Mouse (Mus musculus) heart, embryonic 14.5 days (tissue): ENCODE data around the gene Mpnd. TPM values are rescaled to one million over a fixed set of nuclear protein-coding genes. Genes with fewer than 3 reads are reported as not detected.

ENCODE experiments used
- ATAC-seq: fragments of 200-750 bp; cut with Nextera tagmentation; 2 replicates; pipeline ENCODE4 v1.8.0; 2017; ENCODE audit warnings: low read depth, moderate TSS enrichment; ENCODE audit not compliant: insufficient number of reproducible peaks, insufficient read depth, low FRiP score
- H3K27ac ChIP-seq, 2 experiments: fragments of 200-500 bp in 1 of 2; fragments of 300-500 bp in 1 of 2; sonication (generic) in 1 of 2; replicated peaks in 1 of 2; 2 replicates each; pipeline ENCODE4 v1.5.1; 2012 to 2014; ENCODE audit warnings: low read depth in 2 of 2, low read length in 2 of 2, control low read depth in 1 of 2, mild to moderate bottlenecking in 1 of 2, mixed read lengths in 1 of 2; ENCODE audit not compliant: control insufficient read depth in 1 of 2, insufficient read depth in 1 of 2
- H3K27me3 ChIP-seq: fragments of 300-500 bp; sonication (generic); 2 replicates; pipeline ENCODE4 v1.6.1; 2014; ENCODE audit warnings: mild to moderate bottlenecking, low read length, control low read depth; ENCODE audit not compliant: control insufficient read depth, insufficient read depth
- H3K36me3 ChIP-seq: fragments of 300-500 bp; sonication (generic); 2 replicates; pipeline ENCODE4 v1.6.1; 2014; ENCODE audit warnings: mild to moderate bottlenecking, control low read depth, low read length, mixed read lengths; ENCODE audit not compliant: control insufficient read depth, insufficient read depth
- H3K4me1 ChIP-seq, 2 experiments: fragments of 200-500 bp in 1 of 2; fragments of 300-500 bp in 1 of 2; sonication (generic) in 1 of 2; 2 replicates each; pipeline ENCODE4 v1.6.1; 2012 to 2014; ENCODE audit warnings: low read length in 2 of 2, control low read depth in 1 of 2, mixed read lengths in 1 of 2; ENCODE audit not compliant: control insufficient read depth in 2 of 2, insufficient read depth in 2 of 2
- H3K4me2 ChIP-seq: fragments of 300-500 bp; sonication (generic); 2 replicates; pipeline ENCODE4 v1.6.1; 2014; ENCODE audit warnings: mild to moderate bottlenecking, low read length
- H3K4me3 ChIP-seq, 2 experiments: fragments of 200-500 bp in 1 of 2; fragments of 300-500 bp in 1 of 2; sonication (generic) in 1 of 2; 2 replicates each; pipeline ENCODE4 v1.5.1; 2012 to 2014; ENCODE audit warnings: low read length in 2 of 2, mild to moderate bottlenecking in 2 of 2, control low read depth in 1 of 2, low read depth in 1 of 2, moderate library complexity in 1 of 2; ENCODE audit not compliant: control insufficient read depth in 1 of 2, insufficient read depth in 1 of 2
- H3K9ac ChIP-seq: fragments of 300-500 bp; sonication (generic); 2 replicates; pipeline ENCODE4 v1.6.1; 2014; ENCODE audit warnings: mild to moderate bottlenecking, low read length
- H3K9me3 ChIP-seq: fragments of 300-500 bp; sonication (generic); 2 replicates; pipeline ENCODE4 v1.6.1; 2016; ENCODE audit warnings: low read length, control low read depth; ENCODE audit not compliant: control insufficient read depth
- WGBS: fragments of 180-500 bp; shearing (Covaris S2); extraction: QIAGEN DNeasy Blood & Tissue Kit; methylation state at CpG from one replicate; pipeline ENCODE4 v1.1.7; 2014; 5-methylcytosine and 5-hydroxymethylcytosine counted together
- polyA plus RNA-seq: library from polyadenylated mRNA; unstranded; fragments of >200 nt; fragmentation: Nextera tagmentation; extraction: Ambion mirVana; gene quantifications from 2 replicates; pipeline ENCODE4 v1.2.1, GENCODE M21; 2014

The Mpnd gene
- polyA plus RNA-seq, 1 experiment from 2014 or later = 84.4 TPM

DNA sequence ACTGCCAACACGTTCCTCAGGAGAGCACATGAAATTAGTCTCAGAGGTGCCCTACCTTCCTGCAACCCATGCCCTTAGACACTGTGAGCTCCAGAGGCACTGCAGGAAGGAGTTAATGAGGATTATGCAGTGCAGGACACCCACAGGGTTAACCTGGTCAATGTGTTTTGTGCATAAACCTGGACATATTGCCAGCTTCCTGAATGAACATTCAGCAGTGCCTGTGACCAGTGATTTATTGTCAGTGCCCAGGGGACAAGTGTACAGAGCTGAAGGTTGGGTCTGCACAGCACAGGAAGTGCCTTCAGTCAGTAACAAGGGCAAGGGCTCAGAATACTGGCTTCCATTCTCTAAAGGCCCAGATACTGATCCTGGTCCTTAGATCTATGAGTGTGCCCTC is 21.4 kb downstream of the Mpnd start:
- Histone ChIP-seq H3K9ac (peak overlapping the region; percentile 39), H3K27ac (peak overlapping the region in 1 of 2 experiments; percentile 46; a peak in 2 of 4 replicates), H3K9me3 (no peaks in the 10 kb centered on the region), H3K4me1 (peaks cover 41 to 48% of the 10 kb centered on the region in 2 experiments), H3K27me3 (no peaks in the 10 kb centered on the region), H3K36me3 (peaks cover 22% of the 10 kb centered on the region), H3K4me2 (no peak overlapping the region), H3K4me3 (no peak overlapping the region)
- WGBS = 38% methylated on average over 1 of the region's 1 CpGs
- no peak for ATAC-seq

DNA sequence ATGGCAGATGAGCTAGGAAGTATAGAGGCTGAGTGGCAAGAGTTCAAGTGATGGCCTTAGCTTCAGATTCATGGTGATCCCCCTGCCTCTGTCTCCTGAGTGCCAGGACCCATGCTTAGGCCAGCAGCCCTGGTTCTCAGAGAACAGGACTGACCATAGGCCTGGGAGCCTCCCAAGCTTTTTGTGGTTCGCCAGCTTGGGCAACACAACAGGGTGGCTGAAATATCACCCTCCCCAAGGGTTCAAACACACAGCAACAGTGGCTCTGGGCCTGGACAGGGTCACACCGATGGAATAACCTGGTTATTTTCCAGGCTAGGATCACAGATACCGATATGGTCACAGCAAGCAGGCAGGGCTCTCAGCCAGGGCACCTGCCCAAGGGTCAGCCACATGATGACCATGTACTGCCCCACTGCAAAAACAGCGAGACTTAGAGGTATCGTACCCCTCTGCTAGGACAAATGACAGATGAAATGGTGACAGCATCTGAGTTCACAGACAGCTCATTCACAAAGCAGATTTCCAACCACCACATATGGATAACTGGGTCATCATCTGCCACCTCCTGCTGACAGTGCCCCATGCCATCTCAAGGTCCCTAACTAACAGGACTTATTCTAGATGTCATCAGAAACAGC is 22.4 kb downstream of the Mpnd start:
- Histone ChIP-seq H3K4me3 (no peak overlapping the region), H3K9me3 (no peaks in the 10 kb centered on the region), H3K36me3 (peaks cover 24% of the 10 kb centered on the region), H3K4me1 (peaks cover 36 to 43% of the 10 kb centered on the region in 2 experiments), H3K9ac (no peak overlapping the region; the same call in 1 of the 2 replicates), H3K27me3 (no peaks in the 10 kb centered on the region), H3K4me2 (no peak overlapping the region), H3K27ac (no peak overlapping the region)
- WGBS = 81% methylated on average over 5 of the region's 5 CpGs
- no peak for ATAC-seq

GRCm38 (mm10) chr17:56030238-56030870 is 24.8 kb downstream of the Mpnd start:
- H3K4me2 ChIP-seq = no peak overlapping the region
- ATAC-seq = no peak
- peaks cover 20 to 29% of the 10 kb centered on the region in 2 experiments for H3K4me1 ChIP-seq
- H3K9ac ChIP-seq = no peak overlapping the region
- H3K27ac ChIP-seq = no peak overlapping the region
- H3K27me3 ChIP-seq = no peaks in the 10 kb centered on the region
- peaks cover 44% of the 10 kb centered on the region for H3K36me3 ChIP-seq
- H3K9me3 ChIP-seq = no peaks in the 10 kb centered on the region
- no peak overlapping the region for H3K4me3 ChIP-seq
- WGBS = 89% methylated on average over 9 of the region's 9 CpGs

DNA sequence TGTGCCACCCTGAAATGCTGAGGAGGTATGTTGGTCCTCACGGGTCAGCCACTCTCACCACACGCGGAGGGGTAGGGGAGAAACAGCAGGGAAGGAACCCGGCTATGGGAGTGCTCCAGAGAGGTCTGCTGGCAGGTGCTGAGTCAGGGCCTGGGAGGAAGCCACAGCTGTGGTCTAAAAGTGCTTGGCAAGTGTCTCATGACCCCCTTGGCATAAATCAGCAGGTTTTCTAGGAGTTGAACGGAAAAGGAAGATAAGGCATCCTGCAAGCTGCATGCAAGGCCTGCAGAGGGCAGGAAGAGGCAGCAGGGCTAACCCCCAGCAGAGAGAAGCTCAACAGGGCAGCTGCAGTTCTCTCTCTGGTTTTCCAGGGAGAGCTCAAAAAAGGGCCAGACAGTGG is 25.4 kb downstream of the Mpnd start:
- no peak overlapping the region for H3K4me2 ChIP-seq
- 44% methylated on average over 5 of the region's 5 CpGs for WGBS
- no peak overlapping the region for H3K9ac ChIP-seq
- ATAC-seq = no peak; the same call in 1 of the 2 replicates
- peaks cover 44% of the 10 kb centered on the region for H3K36me3 ChIP-seq
- H3K27ac ChIP-seq = peak overlapping the region; percentile 14 to 39; a peak in 1 of 4 replicates
- H3K9me3 ChIP-seq = no peaks in the 10 kb centered on the region
- H3K4me3 ChIP-seq = no peak overlapping the region
- H3K27me3 ChIP-seq = no peaks in the 10 kb centered on the region
- peaks cover 17 to 24% of the 10 kb centered on the region in 2 experiments for H3K4me1 ChIP-seq

DNA sequence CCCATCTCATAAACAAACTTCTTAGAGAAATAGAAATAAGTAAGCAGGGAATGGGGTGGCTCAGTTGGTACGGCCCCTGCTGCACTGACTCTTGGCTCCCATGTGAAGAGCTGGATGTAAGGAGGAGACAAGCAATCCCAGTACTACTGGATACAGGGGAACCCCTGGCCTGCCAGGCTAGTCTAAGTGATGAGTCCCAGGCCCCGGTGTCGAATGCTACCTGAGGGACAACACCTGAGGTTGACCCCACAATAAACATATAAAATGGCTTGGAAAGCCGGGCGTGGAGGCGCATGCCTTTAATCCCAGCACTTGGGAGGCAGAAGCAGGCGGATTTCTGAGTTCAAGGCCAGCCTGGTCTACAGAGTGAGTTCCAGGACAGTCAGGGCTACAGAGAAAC is 25.9 kb downstream of the Mpnd start:
- 93% methylated on average over 7 of the region's 7 CpGs for WGBS
- Histone ChIP-seq H3K9me3 (no peaks in the 10 kb centered on the region), H3K27me3 (no peaks in the 10 kb centered on the region), H3K4me3 (no peak overlapping the region), H3K27ac (peak overlapping the region; percentile 14 to 39; a peak in 1 of 4 replicates), H3K9ac (no peak overlapping the region), H3K36me3 (peaks cover 44% of the 10 kb centered on the region), H3K4me1 (peaks cover 13 to 19% of the 10 kb centered on the region in 2 experiments; a peak in 3 of 4 replicates), H3K4me2 (no peak overlapping the region)
- no peak for ATAC-seq

- peaks cover 10 to 16% of the 10 kb centered on the region in 2 experiments; a peak in 3 of 4 replicates for H3K4me1 ChIP-seq
- no peak overlapping the region for H3K27ac ChIP-seq
- H3K9me3 ChIP-seq = no peaks in the 10 kb centered on the region
- peaks cover 44% of the 10 kb centered on the region for H3K36me3 ChIP-seq
- no peak overlapping the region for H3K9ac ChIP-seq
- ATAC-seq = no peak
- H3K4me3 ChIP-seq = no peak overlapping the region
- H3K27me3 ChIP-seq = no peaks in the 10 kb centered on the region
- no peak overlapping the region for H3K4me2 ChIP-seq
- 69% methylated on average over 6 of the region's 6 CpGs for WGBS
Observed at GRCm38 (mm10) chr17:56032127-56032733, 26.7 kb downstream of the Mpnd start.

DNA sequence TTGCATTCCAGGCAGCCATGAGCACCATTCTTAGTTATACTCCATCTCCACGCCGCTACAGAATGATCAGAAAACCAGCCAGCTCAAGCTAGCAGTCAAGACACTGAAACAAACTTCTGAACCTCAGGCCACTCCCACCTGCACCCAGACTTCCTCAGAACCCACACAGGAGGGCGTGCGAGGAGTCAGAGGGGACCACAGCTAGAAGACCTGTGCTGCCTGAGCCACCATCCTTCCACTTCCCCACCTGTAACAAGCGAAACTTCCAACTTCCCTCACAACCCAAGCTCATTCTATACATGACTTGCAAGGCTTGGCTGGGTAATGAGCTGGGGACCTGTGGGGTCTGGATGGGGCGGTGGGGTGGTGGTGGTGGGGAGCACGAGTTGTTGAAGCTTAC is 27.3 kb downstream of the Mpnd start:
- no peaks in the 10 kb centered on the region for H3K27me3 ChIP-seq
- no peak overlapping the region for H3K4me2 ChIP-seq
- 74% methylated on average over 7 of the region's 7 CpGs for WGBS
- ATAC-seq = no peak
- no peak overlapping the region for H3K4me3 ChIP-seq
- no peak overlapping the region for H3K27ac ChIP-seq
- H3K9ac ChIP-seq = no peak overlapping the region
- peaks cover 5 to 16% of the 10 kb centered on the region in 2 experiments; a peak in 3 of 4 replicates for H3K4me1 ChIP-seq
- no peaks in the 10 kb centered on the region for H3K9me3 ChIP-seq
- peaks cover 40% of the 10 kb centered on the region for H3K36me3 ChIP-seq
